Mouse (Mus musculus) kidney, postnatal 0 days (tissue): Measurements from ENCODE around the gene Secisbp2. TPM values are rescaled to one million over a fixed set of nuclear protein-coding genes. Genes with fewer than 3 reads are reported as not detected.
"Not testable (repeated sequence)": the region's sequence is repeated elsewhere in the genome, so short reads cannot be mapped to it uniquely, and the experiment has no call there.

Experiments
- ATAC-seq: fragments of 200-750 bp; cut with Nextera tagmentation; replicated peaks from 2 replicates; pipeline ENCODE4 v1.8.0; 2017; ENCODE audit warnings: low read depth, moderate number of reproducible peaks, moderate TSS enrichment, moderate library complexity; ENCODE audit not compliant: low FRiP score
- DNase-seq: peaks from one replicate; pipeline ENCODE4 v3.0.0-alpha.2; 2016; ENCODE audit warnings: low spot score
- H3K27ac ChIP-seq: fragments of 300-500 bp; sonication (generic); 2 replicates; pipeline ENCODE4 v1.5.1; 2014; ENCODE audit warnings: mild to moderate bottlenecking
- H3K27me3 ChIP-seq: fragments of 300-500 bp; sonication (generic); 2 replicates; pipeline ENCODE4 v1.6.1; 2014; ENCODE audit warnings: low read length, mixed read lengths; ENCODE audit not compliant: insufficient read depth
- H3K36me3 ChIP-seq: fragments of 300-500 bp; sonication (generic); 2 replicates; pipeline ENCODE4 v1.6.1; 2014; ENCODE audit warnings: low read length, mixed read lengths; ENCODE audit not compliant: insufficient read depth
- H3K4me1 ChIP-seq: fragments of 300-500 bp; sonication (generic); replicated peaks from 2 replicates; pipeline ENCODE4 v1.6.1; 2014; ENCODE audit warnings: antibody characterized with exemption, low read length, mixed read lengths; ENCODE audit not compliant: insufficient read depth
- H3K4me2 ChIP-seq: fragments of 300-500 bp; sonication (generic); 2 replicates; pipeline ENCODE4 v1.6.1; 2014; ENCODE audit warnings: mild to moderate bottlenecking, low read length, moderate library complexity, mixed read lengths
- H3K4me3 ChIP-seq: fragments of 300-500 bp; sonication (generic); replicated peaks from 2 replicates; pipeline ENCODE4 v1.5.1; 2014; ENCODE audit warnings: low read depth, low read length
- H3K9ac ChIP-seq: fragments of 300-500 bp; sonication (generic); 2 replicates; pipeline ENCODE4 v1.6.1; 2014; ENCODE audit warnings: low read depth, low read length
- H3K9me3 ChIP-seq: fragments of 300-500 bp; sonication (generic); replicated peaks from 2 replicates; pipeline ENCODE4 v1.6.1; 2016; ENCODE audit warnings: low read length, inconsistent platforms, mixed read lengths
- CTCF ChIP-seq: IDR thresholded peaks from 2 replicates; pipeline ENCODE4 v1.5.1; 2016; ENCODE audit warnings: antibody characterized with exemption, low read depth, mild to moderate bottlenecking, moderate library complexity
- WGBS: fragments of 180-500 bp; shearing (Covaris S2); extraction: QIAGEN DNeasy Blood & Tissue Kit; methylation state at CpG from one replicate; pipeline ENCODE4 v1.1.7; 2014; 5-methylcytosine and 5-hydroxymethylcytosine counted together
- polyA plus RNA-seq: library from polyadenylated mRNA; unstranded; fragments of >200 nt; fragmentation: Nextera tagmentation; extraction: Ambion mirVana; gene quantifications from 2 replicates; pipeline ENCODE4 v1.2.1, GENCODE M21; 2015

Secisbp2 gene
- polyA plus RNA-seq, 1 experiment from 2014 or later, result 34.9 TPM

GRCm38 (mm10) chr13:51623678-51624077, 27.8 kb upstream of the Secisbp2 start:
- Histone ChIP-seq H3K4me1 (no peaks in the 10 kb centered on the region), H3K27me3 (no peaks in the 10 kb centered on the region), H3K36me3 (no peaks in the 10 kb centered on the region), H3K4me3 (no peak overlapping the region), H3K4me2 (no peak overlapping the region), H3K9me3 (no peaks in the 10 kb centered on the region), H3K9ac (no peak overlapping the region), H3K27ac (no peak overlapping the region)
- no peak for TF ChIP-seq CTCF
- no peak for DNase-seq
- 90% methylated on average over 2 of the region's 2 CpGs for WGBS
- ATAC-seq, result no peak

- DNase-seq, result peak; percentile 69
- WGBS, result 30% methylated on average over 6 of the region's 6 CpGs
- TF ChIP-seq CTCF, result no peak
Measured at GRCm38 (mm10) chr13:51628273-51628848, 23.1 kb upstream of the Secisbp2 start.

GRCm38 (mm10) chr13:51631354-51631992, 20.0 kb upstream of the Secisbp2 start:
- no peak overlapping the region for H3K4me2 ChIP-seq
- H3K27ac ChIP-seq, result no peak overlapping the region
- no peak for DNase-seq
- no peaks in the 10 kb centered on the region for H3K27me3 ChIP-seq
- no peaks in the 10 kb centered on the region for H3K36me3 ChIP-seq
- H3K4me3 ChIP-seq, result no peak overlapping the region
- H3K4me1 ChIP-seq, result no peaks in the 10 kb centered on the region
- no peak overlapping the region for H3K9ac ChIP-seq
- 77% methylated on average over 15 of the region's 15 CpGs for WGBS
- no peaks in the 10 kb centered on the region for H3K9me3 ChIP-seq
- TF ChIP-seq CTCF, result no peak
- ATAC-seq, result no peak

More at GRCm38 (mm10) chr13:51628273-51628848, 23.1 kb upstream of the Secisbp2 start:
- Histone ChIP-seq H3K27me3 (no peaks in the 10 kb centered on the region), H3K9me3 (no peaks in the 10 kb centered on the region), H3K9ac (no peak overlapping the region), H3K4me2 (no peak overlapping the region), H3K4me3 (no peak overlapping the region), H3K4me1 (no peaks in the 10 kb centered on the region), H3K27ac (no peak overlapping the region), H3K36me3 (no peaks in the 10 kb centered on the region)
- ATAC-seq, result no peak; the same call in 1 of the 2 replicates

GRCm38 (mm10) chr13:51632560-51633218, 18.8 kb upstream of the Secisbp2 start:
- WGBS, result 66% methylated on average over 5 of the region's 5 CpGs
- Histone ChIP-seq H3K4me2 (no peak overlapping the region), H3K9ac (no peak overlapping the region), H3K4me3 (no peak overlapping the region), H3K4me1 (no peaks in the 10 kb centered on the region), H3K27me3 (no peaks in the 10 kb centered on the region), H3K27ac (no peak overlapping the region), H3K36me3 (no peaks in the 10 kb centered on the region), H3K9me3 (no peaks in the 10 kb centered on the region)
- ATAC-seq, result no peak
- no peak for TF ChIP-seq CTCF
- no peak for DNase-seq

GRCm38 (mm10) chr13:51635384-51635783, 16.1 kb upstream of the Secisbp2 start:
- not testable (repeated sequence) for H3K4me1 ChIP-seq, H3K36me3 ChIP-seq, H3K9ac ChIP-seq, H3K9me3 ChIP-seq, DNase-seq, ATAC-seq, H3K4me3 ChIP-seq, H3K27ac ChIP-seq, H3K4me2 ChIP-seq, H3K27me3 ChIP-seq
- 70% methylated on average over 2 of the region's 9 CpGs for WGBS

- 89% methylated on average over 4 of the region's 4 CpGs for WGBS
- Histone ChIP-seq H3K9ac (no peak overlapping the region), H3K4me3 (no peak overlapping the region), H3K27me3 (no peaks in the 10 kb centered on the region), H3K27ac (no peak overlapping the region), H3K4me1 (0 out of 2 replicates have a peak, but pooled peaks cover 2% of the 10 kb centered on the region), H3K36me3 (no peaks in the 10 kb centered on the region), H3K9me3 (no peaks in the 10 kb centered on the region), H3K4me2 (no peak overlapping the region)
- no peak for ATAC-seq
- DNase-seq, result no peak
- TF ChIP-seq CTCF, result peak; percentile 34; the same call in 1 of the 2 replicates
Measured at GRCm38 (mm10) chr13:51638958-51639357, 12.5 kb upstream of the Secisbp2 start.
